Mouse (Mus musculus): ENCODE data around the gene Chrna9. TPM values are rescaled to one million over a fixed set of nuclear protein-coding genes. Genes with fewer than 3 reads are reported as not detected.

The Chrna9 gene
- polyA plus RNA-seq, 2 experiments: 0.45 TPM; not detected in 1

DNA sequence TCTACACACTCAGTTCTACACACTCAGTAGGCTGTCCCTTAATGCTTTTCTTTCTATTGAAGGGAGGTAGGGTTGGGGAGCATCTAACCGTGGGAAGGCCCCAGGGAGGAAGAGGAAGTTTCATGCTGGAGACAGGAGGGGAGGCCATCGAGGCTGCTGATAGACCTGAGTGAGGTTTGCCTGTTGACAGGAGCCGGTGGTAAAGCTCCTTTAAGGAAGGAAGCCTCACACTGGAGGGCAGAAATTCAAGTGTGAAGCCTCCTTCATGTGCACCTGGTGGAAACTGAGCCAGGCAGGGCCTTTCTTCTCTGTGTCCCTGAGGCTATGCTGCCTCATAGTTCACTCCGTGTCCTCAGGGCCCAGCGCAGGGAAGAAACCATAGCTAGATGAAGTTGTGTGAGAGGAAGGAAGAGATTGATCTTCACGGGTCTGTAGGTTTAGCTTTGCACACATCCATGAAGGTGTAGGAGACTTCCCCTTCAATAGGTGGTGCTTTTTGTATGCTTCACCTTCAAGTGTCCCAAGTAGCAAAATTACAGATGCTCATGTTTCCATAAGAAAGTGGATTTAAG lies 39.5 kb upstream of the Chrna9 start:
- no peak overlapping the region for H3K9ac ChIP-seq (ENCODE audit: low read depth, low read length, severe bottlenecking)
- no peak overlapping the region for H3K4me2 ChIP-seq (replicated peaks; ENCODE audit: low read depth, low read length, severe bottlenecking)
- H3K9me3 ChIP-seq (ENCODE audit: control insufficient read depth, low read length): no peaks in the 10 kb centered on the region
- no peak overlapping the region for H3K27ac ChIP-seq (replicated peaks; ENCODE audit: low read depth, low read length)
- no peaks in the 10 kb centered on the region for H3K36me3 ChIP-seq (ENCODE audit: control insufficient read depth, insufficient read depth, low read length)
- TF ChIP-seq POLR2A (IDR thresholded peaks at IDR 0.05; ENCODE audit: borderline replicate concordance, extremely low read depth, insufficient read depth, insufficient read length): no peak
- DNase-seq (ENCODE audit: low spot score): no peak
- H3K27me3 ChIP-seq (ENCODE audit: control insufficient read depth, insufficient read depth, low read length): no peaks in the 10 kb centered on the region
- 85% methylated on average over 6 of the region's 6 CpGs for WGBS
- H3K4me1 ChIP-seq (ENCODE audit: control insufficient read depth, insufficient read depth, low read length): no peaks in the 10 kb centered on the region
- no peak overlapping the region for H3K4me3 ChIP-seq (replicated peaks; ENCODE audit: low read length)
- no peak for ATAC-seq (ENCODE audit: low FRiP score, low read depth)

DNA sequence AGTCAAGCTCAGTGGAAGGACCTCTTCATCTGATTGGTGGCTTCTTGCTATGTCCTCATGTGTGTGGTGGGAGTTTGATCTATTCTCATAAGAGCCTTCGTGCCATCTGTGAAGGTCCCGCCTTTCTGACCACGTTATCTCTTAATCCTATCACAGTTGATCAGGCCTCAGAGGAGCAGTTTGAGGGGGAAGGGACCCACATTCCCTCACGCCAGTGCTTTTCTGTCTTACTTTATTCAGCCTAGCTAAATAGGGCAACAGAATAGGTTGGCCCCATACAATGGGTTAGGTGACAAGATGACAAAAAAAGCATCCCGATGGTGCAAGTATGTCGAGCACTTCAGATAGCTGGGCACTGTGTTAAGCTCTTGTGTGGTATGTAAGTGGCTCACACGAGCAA lies 39.0 kb upstream of the Chrna9 start:
- no peak overlapping the region for H3K4me3 ChIP-seq (replicated peaks; ENCODE audit: low read length)
- 80% methylated on average over 7 of the region's 7 CpGs for WGBS
- DNase-seq (ENCODE audit: low spot score) (no peak), ATAC-seq (ENCODE audit: low FRiP score, low read depth) (peak; percentile 26; the same call in 1 of the 2 replicates)
- H3K27me3 ChIP-seq (ENCODE audit: control insufficient read depth, insufficient read depth, low read length): no peaks in the 10 kb centered on the region
- H3K4me1 ChIP-seq (ENCODE audit: control insufficient read depth, insufficient read depth, low read length): no peaks in the 10 kb centered on the region
- TF ChIP-seq POLR2A (IDR thresholded peaks at IDR 0.05; ENCODE audit: borderline replicate concordance, extremely low read depth, insufficient read depth, insufficient read length): no peak
- H3K36me3 ChIP-seq (ENCODE audit: control insufficient read depth, insufficient read depth, low read length): no peaks in the 10 kb centered on the region
- no peak overlapping the region for H3K9ac ChIP-seq (ENCODE audit: low read depth, low read length, severe bottlenecking)
- H3K9me3 ChIP-seq (ENCODE audit: control insufficient read depth, low read length): no peaks in the 10 kb centered on the region
- no peak overlapping the region for H3K27ac ChIP-seq (replicated peaks; ENCODE audit: low read depth, low read length)
- H3K4me2 ChIP-seq (replicated peaks; ENCODE audit: low read depth, low read length, severe bottlenecking): no peak overlapping the region

DNA sequence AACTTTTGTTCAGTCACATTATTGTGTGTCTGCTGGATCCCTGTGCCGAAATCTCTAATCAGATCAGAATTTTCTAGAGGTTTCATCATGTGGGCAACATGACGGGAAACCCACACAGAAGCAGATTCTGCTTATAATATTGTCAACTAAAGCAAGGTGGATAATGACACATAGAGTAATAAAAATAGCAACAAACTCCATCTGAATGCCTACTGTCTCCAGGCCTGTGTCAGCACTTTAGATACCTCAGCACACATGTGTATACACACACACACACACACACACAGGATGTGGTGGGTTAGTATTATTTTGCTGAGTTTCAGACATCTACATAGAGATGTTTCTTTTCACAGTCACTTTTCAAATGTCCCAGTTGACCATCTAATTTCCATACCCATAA lies 37.0 kb upstream of the Chrna9 start:
- H3K4me2 ChIP-seq (replicated peaks; ENCODE audit: low read depth, low read length, severe bottlenecking): no peak overlapping the region
- DNase-seq (ENCODE audit: low spot score) (no peak), ATAC-seq (ENCODE audit: low FRiP score, low read depth) (no peak)
- no peak overlapping the region for H3K27ac ChIP-seq (replicated peaks; ENCODE audit: low read depth, low read length)
- 90% methylated on average over 2 of the region's 2 CpGs for WGBS
- H3K27me3 ChIP-seq (ENCODE audit: control insufficient read depth, insufficient read depth, low read length): no peaks in the 10 kb centered on the region
- H3K4me3 ChIP-seq (replicated peaks; ENCODE audit: low read length): no peak overlapping the region
- H3K9me3 ChIP-seq (ENCODE audit: control insufficient read depth, low read length): no peaks in the 10 kb centered on the region
- H3K4me1 ChIP-seq (ENCODE audit: control insufficient read depth, insufficient read depth, low read length): no peaks in the 10 kb centered on the region
- TF ChIP-seq POLR2A (IDR thresholded peaks at IDR 0.05; ENCODE audit: borderline replicate concordance, extremely low read depth, insufficient read depth, insufficient read length): no peak
- no peaks in the 10 kb centered on the region for H3K36me3 ChIP-seq (ENCODE audit: control insufficient read depth, insufficient read depth, low read length)
- no peak overlapping the region for H3K9ac ChIP-seq (ENCODE audit: low read depth, low read length, severe bottlenecking)

DNA sequence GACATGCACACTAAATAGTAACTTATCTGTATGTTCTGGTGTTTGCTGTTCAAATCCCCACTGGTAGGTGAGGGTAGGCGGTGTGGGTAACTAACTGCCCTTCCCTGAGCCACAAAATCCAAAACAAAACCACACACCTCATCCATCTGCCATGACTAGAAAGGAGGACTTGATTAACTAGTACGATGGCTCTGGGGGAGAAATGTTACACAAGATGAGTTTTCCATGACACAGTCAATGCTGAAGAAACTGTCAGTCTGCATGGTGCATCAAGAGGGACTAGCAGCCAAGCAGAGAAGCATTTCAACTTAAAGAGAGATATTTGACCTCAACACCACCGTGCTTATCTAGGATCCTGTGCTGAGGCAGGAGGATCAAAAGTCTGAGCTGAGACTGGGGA lies 36.0 kb upstream of the Chrna9 start:
- no peaks in the 10 kb centered on the region for H3K36me3 ChIP-seq (ENCODE audit: control insufficient read depth, insufficient read depth, low read length)
- H3K4me1 ChIP-seq (ENCODE audit: control insufficient read depth, insufficient read depth, low read length): no peaks in the 10 kb centered on the region
- TF ChIP-seq POLR2A (IDR thresholded peaks at IDR 0.05; ENCODE audit: borderline replicate concordance, extremely low read depth, insufficient read depth, insufficient read length): no peak
- no peak overlapping the region for H3K9ac ChIP-seq (ENCODE audit: low read depth, low read length, severe bottlenecking)
- ATAC-seq (ENCODE audit: low FRiP score, low read depth): no peak
- no peaks in the 10 kb centered on the region for H3K27me3 ChIP-seq (ENCODE audit: control insufficient read depth, insufficient read depth, low read length)
- DNase-seq (ENCODE audit: low spot score): no peak
- WGBS: 90% methylated on average over 3 of the region's 3 CpGs
- H3K4me3 ChIP-seq (replicated peaks; ENCODE audit: low read length): no peak overlapping the region
- H3K9me3 ChIP-seq (ENCODE audit: control insufficient read depth, low read length): peaks cover 5% of the 10 kb centered on the region; the same call in 1 of the 2 replicates
- H3K4me2 ChIP-seq (replicated peaks; ENCODE audit: low read depth, low read length, severe bottlenecking): no peak overlapping the region
- H3K27ac ChIP-seq (replicated peaks; ENCODE audit: low read depth, low read length): no peak overlapping the region

DNA sequence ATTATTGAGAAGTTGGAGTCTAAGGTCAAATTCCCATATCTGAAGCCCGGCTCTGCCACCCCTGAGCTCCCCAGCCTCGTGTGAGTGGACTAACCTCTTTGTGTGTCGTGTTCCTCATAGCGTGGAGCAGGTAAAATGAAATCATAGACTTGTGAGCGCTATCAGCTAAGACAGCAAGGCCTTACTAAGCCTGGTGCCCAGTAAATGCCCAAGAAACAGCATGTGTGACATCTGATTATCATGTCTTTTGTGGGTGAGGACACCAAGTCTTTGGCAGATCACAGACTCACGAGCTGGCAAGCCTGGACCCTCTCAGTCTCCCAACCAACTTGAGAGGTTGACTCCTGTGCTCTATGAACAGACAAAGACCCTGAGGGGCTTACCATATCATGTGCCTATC lies 34.6 kb upstream of the Chrna9 start:
- H3K4me1 ChIP-seq (ENCODE audit: control insufficient read depth, insufficient read depth, low read length): no peaks in the 10 kb centered on the region
- H3K4me3 ChIP-seq (replicated peaks; ENCODE audit: low read length): no peak overlapping the region
- no peak for DNase-seq (ENCODE audit: low spot score)
- H3K27me3 ChIP-seq (ENCODE audit: control insufficient read depth, insufficient read depth, low read length): no peaks in the 10 kb centered on the region
- H3K4me2 ChIP-seq (replicated peaks; ENCODE audit: low read depth, low read length, severe bottlenecking): no peak overlapping the region
- no peak overlapping the region for H3K27ac ChIP-seq (replicated peaks; ENCODE audit: low read depth, low read length)
- TF ChIP-seq POLR2A (IDR thresholded peaks at IDR 0.05; ENCODE audit: borderline replicate concordance, extremely low read depth, insufficient read depth, insufficient read length): no peak
- 90% methylated on average over 6 of the region's 6 CpGs for WGBS
- no peak for ATAC-seq (ENCODE audit: low FRiP score, low read depth)
- H3K9ac ChIP-seq (ENCODE audit: low read depth, low read length, severe bottlenecking): no peak overlapping the region
- H3K9me3 ChIP-seq (ENCODE audit: control insufficient read depth, low read length): peaks cover 15% of the 10 kb centered on the region; the same call in 1 of the 2 replicates
- no peaks in the 10 kb centered on the region for H3K36me3 ChIP-seq (ENCODE audit: control insufficient read depth, insufficient read depth, low read length)
